Mouse (Mus musculus): ENCODE measurements around the gene Suox.

DNA sequence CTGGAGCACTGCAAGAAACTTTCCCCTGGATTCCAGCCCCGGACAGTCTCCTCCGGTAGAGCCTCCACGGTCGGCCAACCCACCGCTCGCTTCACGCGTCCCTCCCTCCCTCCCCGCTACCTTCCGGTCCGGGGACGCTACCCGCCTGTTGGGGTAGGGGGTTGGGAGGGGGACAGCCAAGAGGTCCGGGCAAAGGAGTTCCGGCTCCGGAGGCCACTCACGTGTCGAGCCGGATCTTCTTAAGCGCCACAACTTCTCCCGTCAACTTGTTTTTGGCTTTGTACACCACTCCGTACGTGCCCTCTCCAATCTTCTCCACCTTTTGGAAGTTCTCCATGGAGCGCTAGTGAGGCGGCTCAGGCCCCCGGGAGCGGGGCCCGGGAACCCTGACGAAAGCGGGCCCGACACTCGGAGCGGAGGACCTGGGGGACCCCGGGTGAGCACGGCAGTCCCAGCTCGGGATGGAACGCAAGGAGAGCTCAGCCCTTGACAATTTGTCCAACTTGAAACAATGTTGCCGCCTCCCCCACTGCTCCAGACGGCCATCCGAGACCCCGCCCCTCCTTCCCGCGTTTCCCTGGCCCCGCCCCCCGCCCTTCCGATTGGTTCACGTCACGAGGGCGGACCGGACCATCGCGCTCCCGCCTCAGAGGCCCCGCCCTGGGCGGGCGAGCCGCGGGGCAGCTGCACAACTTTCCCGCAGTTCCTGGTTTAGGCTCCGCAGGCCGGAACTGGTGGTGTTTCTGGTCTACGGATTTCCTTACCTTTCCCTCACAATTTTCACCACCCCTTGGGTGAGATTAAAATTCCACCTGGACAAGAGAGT is 30.8 kb upstream of the Suox start, which contains the start of gene Cdk2:
- no peak for TF ChIP-seq CTCF (IDR thresholded peaks at IDR 0.05; ENCODE audit: low read depth)
- no peak for TF ChIP-seq EP300 (optimal IDR thresholded peaks at IDR 0.05)
